Mouse (Mus musculus): ENCODE data around the gene Ppp1r12a. TPM values are rescaled to one million over a fixed set of nuclear protein-coding genes. Genes with fewer than 3 reads are reported as not detected.

Ppp1r12a gene
- total RNA-seq (2014; rRNA removed) (52.3 and 52.7 TPM in 2 replicates), polyA plus RNA-seq (2015; fragmentation: Nextera tagmentation; extraction: Ambion mirVana) (52.0 and 61.8 TPM in 2 replicates)

- Histone ChIP-seq H3K27ac (peak within 1 kb of the TSS; percentile 99), H3K36me3 (ENCODE audit: insufficient read depth, low read length) (no peaks in the 10 kb centered on the region), H3K4me2 (ENCODE audit: low read depth, low read length) (peak within 1 kb of the TSS; percentile 79), H3K4me1 (ENCODE audit: insufficient read depth, low read length) (no peaks in the 10 kb centered on the region; the same call in none of the 2 replicates), H3K27me3 (ENCODE audit: insufficient read depth, low read length) (no peaks in the 10 kb centered on the region), H3K9me3 (ENCODE audit: low read length) (no peaks in the 10 kb centered on the region), H3K9ac (replicated peaks; ENCODE audit: low read length) (peak within 1 kb of the TSS; percentile 99), H3K4me3 (ENCODE audit: low read length) (peak within 1 kb of the TSS; percentile 86)
- TF ChIP-seq CTCF (IDR thresholded peaks at IDR 0.05; ENCODE audit: low read depth), result peak; percentile 15; the same call in 1 of the 2 replicates
- ATAC-seq (peak; percentile 96), DNase-seq (ENCODE audit: low spot score) (peak; percentile 98)
- WGBS, result under 1% methylated on average over 79 of the region's 89 CpGs
Measured at GRCm38 (mm10) chr10:108161261-108162256, at the start of gene Ppp1r12a. TSS of gene Ppp1r12a (plus strand) at chr10:108162193.

- Histone ChIP-seq H3K36me3 (ENCODE audit: insufficient read depth, low read length) (no peaks in the 10 kb centered on the region), H3K4me1 (ENCODE audit: insufficient read depth, low read length) (no peaks in the 10 kb centered on the region), H3K27ac (no peak overlapping the region), H3K4me2 (ENCODE audit: low read depth, low read length) (peak overlapping the region; percentile 46), H3K9ac (replicated peaks; ENCODE audit: low read length) (no peak overlapping the region; the same call in 1 of the 2 replicates), H3K27me3 (ENCODE audit: insufficient read depth, low read length) (no peaks in the 10 kb centered on the region), H3K4me3 (ENCODE audit: low read length) (peak overlapping the region; percentile 20), H3K9me3 (ENCODE audit: low read length) (no peaks in the 10 kb centered on the region)
- DNase-seq (ENCODE audit: low spot score) (peak; percentile 3), ATAC-seq (0 out of 2 replicates have a peak, but pooled peaks have one; percentile 49)
- no peak for TF ChIP-seq CTCF (IDR thresholded peaks at IDR 0.05; ENCODE audit: low read depth)
- WGBS, result 49% methylated on average over 17 of the region's 17 CpGs
Measured at GRCm38 (mm10) chr10:108113361-108114237, 48.4 kb upstream of the Ppp1r12a start.

GRCm38 (mm10) chr10:108118200-108119163 is 43.5 kb upstream of the Ppp1r12a start:
- Histone ChIP-seq H3K27ac (no peak overlapping the region), H3K9me3 (ENCODE audit: low read length) (no peaks in the 10 kb centered on the region), H3K4me2 (ENCODE audit: low read depth, low read length) (no peak overlapping the region), H3K4me1 (ENCODE audit: insufficient read depth, low read length) (no peaks in the 10 kb centered on the region), H3K36me3 (ENCODE audit: insufficient read depth, low read length) (no peaks in the 10 kb centered on the region), H3K27me3 (ENCODE audit: insufficient read depth, low read length) (no peaks in the 10 kb centered on the region), H3K4me3 (ENCODE audit: low read length) (no peak overlapping the region), H3K9ac (replicated peaks; ENCODE audit: low read length) (no peak overlapping the region)
- DNase-seq (ENCODE audit: low spot score) (peak; percentile 1), ATAC-seq (no peak)
- no peak for TF ChIP-seq CTCF (IDR thresholded peaks at IDR 0.05; ENCODE audit: low read depth)
- WGBS, result 76% methylated on average over 13 of the region's 13 CpGs

GRCm38 (mm10) chr10:108119416-108119815 is 42.6 kb upstream of the Ppp1r12a start:
- H3K36me3 ChIP-seq (ENCODE audit: insufficient read depth, low read length), result no peaks in the 10 kb centered on the region
- H3K9ac ChIP-seq (replicated peaks; ENCODE audit: low read length), result no peak overlapping the region
- no peaks in the 10 kb centered on the region for H3K4me1 ChIP-seq (ENCODE audit: insufficient read depth, low read length)
- H3K27me3 ChIP-seq (ENCODE audit: insufficient read depth, low read length), result no peaks in the 10 kb centered on the region
- no peak overlapping the region for H3K4me2 ChIP-seq (ENCODE audit: low read depth, low read length)
- DNase-seq (ENCODE audit: low spot score) (no peak), ATAC-seq (no peak)
- H3K9me3 ChIP-seq (ENCODE audit: low read length), result no peaks in the 10 kb centered on the region
- H3K27ac ChIP-seq, result no peak overlapping the region
- TF ChIP-seq CTCF (IDR thresholded peaks at IDR 0.05; ENCODE audit: low read depth), result no peak
- H3K4me3 ChIP-seq (ENCODE audit: low read length), result no peak overlapping the region
- WGBS, result 100% methylated on average over 1 of the region's 1 CpGs

GRCm38 (mm10) chr10:108124934-108125599 is 36.9 kb upstream of the Ppp1r12a start:
- Histone ChIP-seq H3K27ac (no peak overlapping the region), H3K9me3 (ENCODE audit: low read length) (no peaks in the 10 kb centered on the region), H3K4me2 (ENCODE audit: low read depth, low read length) (no peak overlapping the region), H3K27me3 (ENCODE audit: insufficient read depth, low read length) (no peaks in the 10 kb centered on the region), H3K9ac (replicated peaks; ENCODE audit: low read length) (no peak overlapping the region), H3K4me3 (ENCODE audit: low read length) (no peak overlapping the region), H3K4me1 (ENCODE audit: insufficient read depth, low read length) (no peaks in the 10 kb centered on the region), H3K36me3 (ENCODE audit: insufficient read depth, low read length) (no peaks in the 10 kb centered on the region)
- no peak for ATAC-seq
- no peak for TF ChIP-seq CTCF (IDR thresholded peaks at IDR 0.05; ENCODE audit: low read depth)
- DNase-seq (ENCODE audit: low spot score), result no peak
- 81% methylated on average over 3 of the region's 3 CpGs for WGBS

All from hindbrain, postnatal 0 days (tissue).